Mouse (Mus musculus) CH12.LX (cell line): Measurements from ENCODE around the gene Cnot6. TPM values are rescaled to one million over a fixed set of nuclear protein-coding genes. Genes with fewer than 3 reads are reported as not detected.
A peak's percentile ranks its signal among the peaks of the same experiment; 100 is the strongest.

Source experiments
- DNase-seq: peaks from one replicate; pipeline ENCODE4 v3.0.0-alpha.2; 2013; ENCODE audit errors: extremely low read depth
- H3K27ac ChIP-seq: 2 replicates; pipeline ENCODE4 v1.5.1; 2012; ENCODE audit warnings: low read depth, mild to moderate bottlenecking, control low read depth, moderate library complexity; ENCODE audit not compliant: insufficient read depth
- H3K27me3 ChIP-seq: replicated peaks from 2 replicates; pipeline ENCODE3; 2012; ENCODE audit warnings: inconsistent platforms
- H3K36me3 ChIP-seq, 2 experiments: replicated peaks in 1 of 2; 2 replicates each; pipeline versions ENCODE3 to v1.6.1; 2012; ENCODE audit warnings: inconsistent platforms in 1 of 2, low read length in 1 of 2, mild to moderate bottlenecking in 1 of 2, mixed read lengths in 1 of 2, moderate library complexity in 1 of 2; ENCODE audit not compliant: control insufficient read depth in 1 of 2, insufficient read depth in 1 of 2
- H3K4me1 ChIP-seq, 2 experiments: 2 replicates each; pipeline ENCODE4 v1.6.1; 2012; ENCODE audit warnings: inconsistent platforms in 1 of 2, moderate library complexity in 1 of 2; ENCODE audit not compliant: insufficient read depth in 2 of 2, control insufficient read depth in 1 of 2
- H3K4me2 ChIP-seq: 2 replicates; pipeline ENCODE4 v1.6.1; 2012; ENCODE audit warnings: low read depth, mild to moderate bottlenecking, control low read depth; ENCODE audit not compliant: poor library complexity, insufficient read depth, severe bottlenecking
- H3K4me3 ChIP-seq, 3 experiments: fragments of 150-350 bp in 1 of 3; sonication (generic) in 1 of 3; replicated peaks in 1 of 3; 2 replicates each; pipeline versions ENCODE3 to v1.5.1; 2011 to 2012; ENCODE audit warnings: low read depth in 2 of 3, low read length in 2 of 3, mild to moderate bottlenecking in 2 of 3, moderate library complexity in 2 of 3, control low read depth in 1 of 3, improper control_type of control experiment in 1 of 3, inconsistent platforms in 1 of 3, mixed read lengths in 1 of 3; ENCODE audit not compliant: poor library complexity in 1 of 3
- H3K79me2 ChIP-seq: replicated peaks from 2 replicates; pipeline ENCODE4 v1.6.1; 2012; ENCODE audit warnings: mild to moderate bottlenecking, moderate library complexity; ENCODE audit not compliant: control insufficient read depth, poor library complexity, insufficient read depth, severe bottlenecking; ENCODE audit errors: extremely low read depth
- H3K9ac ChIP-seq: 2 replicates; pipeline ENCODE4 v1.6.1; 2012; ENCODE audit warnings: low read depth, mild to moderate bottlenecking, control low read depth, moderate library complexity; ENCODE audit not compliant: insufficient read depth
- H3K9me3 ChIP-seq: replicated peaks from 2 replicates; pipeline ENCODE3; 2012; ENCODE audit warnings: low read length, inconsistent platforms, mixed read lengths
- BHLHE40 ChIP-seq: IDR thresholded peaks from 2 replicates; pipeline ENCODE4 v1.6.1; 2011; ENCODE audit warnings: mild to moderate bottlenecking, low read depth, low read length, improper control_type of control experiment
- CHD2 ChIP-seq: IDR thresholded peaks from 2 replicates; pipeline ENCODE4 v1.6.1; 2011; ENCODE audit warnings: low read length, improper control_type of control experiment
- CTCF ChIP-seq, 2 experiments: IDR thresholded peaks in 1 of 2; conservative IDR thresholded peaks in 1 of 2; 2 replicates each; pipeline ENCODE4 v1.5.1; 2011 to 2012; ENCODE audit warnings: low read depth in 2 of 2, low read length in 2 of 2, improper control_type of control experiment in 1 of 2, inconsistent platforms in 1 of 2, mild to moderate bottlenecking in 1 of 2, moderate library complexity in 1 of 2
- ETS1 ChIP-seq: conservative IDR thresholded peaks from 2 replicates; pipeline ENCODE4 v1.6.1; 2012; ENCODE audit warnings: low read depth, mild to moderate bottlenecking, inconsistent platforms, low read length, improper control_type of control experiment, moderate library complexity
- JUND ChIP-seq: conservative IDR thresholded peaks from 2 replicates; pipeline ENCODE4 v1.6.1; 2011; ENCODE audit warnings: low read depth, low read length, improper control_type of control experiment
- MAZ ChIP-seq: IDR thresholded peaks from 2 replicates; pipeline ENCODE4 v1.6.1; 2012; ENCODE audit warnings: low read depth, mild to moderate bottlenecking, inconsistent platforms, low read length, improper control_type of control experiment, moderate library complexity
- MXI1 ChIP-seq: IDR thresholded peaks from 2 replicates; pipeline ENCODE4 v1.6.1; 2011; ENCODE audit warnings: mild to moderate bottlenecking, low read depth, low read length, improper control_type of control experiment
- NELFE ChIP-seq: IDR thresholded peaks from 2 replicates; pipeline ENCODE4 v1.6.1; 2011; ENCODE audit warnings: low read depth, low read length, improper control_type of control experiment
- NRF1 ChIP-seq: IDR thresholded peaks from 2 replicates; pipeline ENCODE4 v1.6.1; 2014; ENCODE audit warnings: low read depth, mild to moderate bottlenecking, inconsistent platforms, low read length, improper control_type of control experiment, moderate library complexity
- PAX5 ChIP-seq: IDR thresholded peaks from 2 replicates; pipeline ENCODE4 v1.6.1; 2012; ENCODE audit warnings: low read length, inconsistent platforms, mixed read lengths
- POLR2AphosphoS2 ChIP-seq: IDR thresholded peaks from 2 replicates; pipeline ENCODE4 v1.6.1; 2011; ENCODE audit warnings: low read depth, low read length, improper control_type of control experiment
- RAD21 ChIP-seq: IDR thresholded peaks from 2 replicates; pipeline ENCODE4 v1.6.1; 2011; ENCODE audit warnings: low read depth, mild to moderate bottlenecking, low read length, improper control_type of control experiment, moderate library complexity
- SIN3A ChIP-seq: IDR thresholded peaks from 2 replicates; pipeline ENCODE4 v1.6.1; 2012; ENCODE audit warnings: low read length, improper control_type of control experiment, inconsistent platforms
- TBP ChIP-seq: conservative IDR thresholded peaks from 2 replicates; pipeline ENCODE4 v1.6.1; 2011; ENCODE audit warnings: low read depth, low read length, improper control_type of control experiment
- UBTF ChIP-seq: IDR thresholded peaks from 2 replicates; pipeline ENCODE4 v1.6.1; 2012; ENCODE audit warnings: low read depth, mild to moderate bottlenecking, inconsistent platforms, low read length, improper control_type of control experiment, moderate library complexity
- ZKSCAN1 ChIP-seq: IDR thresholded peaks from 2 replicates; pipeline ENCODE4 v1.6.1; 2012; ENCODE audit warnings: low read depth, inconsistent platforms, low read length, improper control_type of control experiment, borderline replicate concordance
- ZNF384 ChIP-seq: IDR thresholded peaks from 2 replicates; pipeline ENCODE4 v1.6.1; 2012; ENCODE audit warnings: low read depth, low read length, improper control_type of control experiment, inconsistent platforms
- dilution Hi-C: fragments of 300-500 bp; cut with MboI; formaldehyde crosslinking; loops from 2 replicates; pipeline ENCODE4 v1.14.3; 2020; ENCODE audit warnings: low sequenced_read_pairs; ENCODE audit not compliant: extremely low pct_unique_long_range_greater_than_20kb, extremely low pct_ligation_motif_present
- in situ Hi-C: fragments of 300-500 bp; cut with MboI; formaldehyde crosslinking; loops from 3 replicates; pipeline ENCODE4 v1.14.3; 2019; ENCODE audit warnings: low sequenced_read_pairs, low pct_ligation_motif_present, low pct_unique_long_range_greater_than_20kb, mixed read lengths
- polyA plus RNA-seq: library from polyadenylated mRNA; unstranded; fragments of >175 nt; gene quantifications from 2 replicates; pipeline ENCODE4 v1.2.1, GENCODE M21; 2012; ENCODE audit warnings: low read depth; ENCODE audit not compliant: insufficient read length
- total RNA-seq, 2 experiments: library from RNA; depleted of rRNA; stranded (reverse); fragments of 300-350 nt in 1 of 2; fragments of >200 nt in 1 of 2; gene quantifications; 2 replicates each; pipeline ENCODE4 v1.2.3; 2012 to 2014

Gene Cnot6
- total and polyA plus RNA-seq, 3 experiments, result 32.4 to 90.8 (median 85.0) TPM

GRCm38 (mm10) chr11:49665462-49665861, 47.1 kb downstream of the Cnot6 start:
- Histone ChIP-seq H3K36me3 (peaks cover 8 to 36% of the 10 kb centered on the region in 2 experiments), H3K79me2 (no peaks in the 10 kb centered on the region), H3K4me1 (peaks cover 2 to 20% of the 10 kb centered on the region in 2 experiments; a peak in 2 of 4 replicates), H3K4me2 (no peak overlapping the region), H3K9me3 (no peaks in the 10 kb centered on the region), H3K9ac (no peak overlapping the region), H3K27ac (no peak overlapping the region), H3K27me3 (peaks cover 3% of the 10 kb centered on the region), H3K4me3 (no peak overlapping the region)
- in situ Hi-C loops, result no loop called here
- TF ChIP-seq MXI1 (no peak), MAZ (0 out of 2 replicates have a peak, but pooled peaks have one; percentile 27), ETS1 (no peak), CHD2 (0 out of 2 replicates have a peak, but pooled peaks have one; percentile 2), POLR2AphosphoS2 (no peak), UBTF (no peak)
- no peak for DNase-seq
- dilution Hi-C loops, result no loop called here

DNA sequence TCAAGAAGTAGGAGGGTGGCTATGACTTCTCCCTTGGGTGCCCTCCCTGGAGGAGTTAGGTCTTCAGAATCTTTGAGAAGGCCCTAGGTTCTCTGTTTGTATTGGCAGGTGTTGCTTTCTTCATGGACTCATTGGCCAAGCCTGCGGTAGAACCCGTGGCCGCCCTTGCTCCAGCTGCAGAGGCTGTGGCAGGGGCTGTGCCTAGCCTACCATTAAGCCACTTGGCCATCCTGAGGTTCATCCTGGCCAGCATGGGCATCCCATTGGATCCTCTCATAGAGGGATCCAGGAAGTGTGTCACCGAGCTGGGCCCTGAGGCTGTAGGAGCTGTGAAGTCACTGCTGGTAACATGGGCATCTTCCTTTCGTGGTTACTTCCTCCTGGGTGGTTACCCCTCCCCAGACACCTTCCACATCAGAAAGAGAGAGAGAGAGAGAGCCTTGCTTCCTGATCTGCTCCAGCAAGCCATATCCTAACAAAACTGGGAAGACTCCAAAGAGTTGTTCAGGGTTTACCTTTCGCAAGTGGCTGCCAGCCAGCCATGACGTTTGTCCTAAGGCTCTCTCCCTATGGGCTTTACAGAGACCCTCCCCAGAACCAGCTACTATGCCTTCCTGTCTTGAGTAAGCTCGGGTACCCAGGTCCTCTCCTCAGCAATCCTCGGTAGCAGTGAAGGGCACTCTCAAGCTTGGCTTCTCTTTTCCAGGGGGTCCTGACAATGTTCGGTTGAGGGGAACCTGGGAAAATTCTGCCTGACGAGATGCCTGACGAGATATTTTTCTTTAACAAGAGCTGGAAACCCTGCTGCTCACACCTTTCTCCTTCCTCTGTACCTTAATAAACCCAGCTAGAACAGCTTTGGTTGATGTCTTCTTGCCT, 48.0 kb downstream of the Cnot6 start:
- in situ Hi-C loops, result no loop called here
- Histone ChIP-seq H3K4me3 (no peak overlapping the region), H3K36me3 (peaks cover 8 to 27% of the 10 kb centered on the region in 2 experiments), H3K79me2 (no peaks in the 10 kb centered on the region), H3K4me1 (peaks cover 2 to 17% of the 10 kb centered on the region in 2 experiments; a peak in 2 of 4 replicates), H3K27me3 (peaks cover 3% of the 10 kb centered on the region), H3K9me3 (no peaks in the 10 kb centered on the region), H3K9ac (no peak overlapping the region), H3K27ac (no peak overlapping the region), H3K4me2 (no peak overlapping the region)
- no peak for TF ChIP-seq TBP
- no peak for TF ChIP-seq BHLHE40
- no peak for TF ChIP-seq SIN3A
- no peak for TF ChIP-seq POLR2AphosphoS2
- TF ChIP-seq UBTF, result no peak
- TF ChIP-seq ZNF384, result no peak
- no peak for TF ChIP-seq PAX5
- TF ChIP-seq JUND, result no peak
- no peak for TF ChIP-seq CTCF (conservative IDR thresholded peaks at IDR 0.05 in 1 of 2, IDR thresholded peaks at IDR 0.05 in 1 of 2; ENCODE audit: low read depth in 2 of 2, low read length in 2 of 2)
- no peak for TF ChIP-seq ZKSCAN1
- no peak for TF ChIP-seq NRF1
- TF ChIP-seq NELFE, result no peak
- no peak for TF ChIP-seq RAD21
- dilution Hi-C loops, result no loop called here
- DNase-seq, result no peak
